Mouse (Mus musculus): ENCODE measurements around the gene Slc2a12.
A peak's percentile ranks its signal among the peaks of the same experiment; 100 is the strongest.

Gene Slc2a12

GRCm38 (mm10) chr10:22644853-22645491, at the start of gene Slc2a12:
Gene Slc2a12, plus strand, starts transcription at chr10:22645011.
- no peak for DNase-seq (ENCODE audit: low read depth, low spot score)

- no peak for DNase-seq (ENCODE audit: low read depth, low spot score)
These were observed 45.8 kb upstream of the Slc2a12 start for GRCm38 (mm10) chr10:22598908-22599480.

- DNase-seq (ENCODE audit: low read depth, low spot score) = no peak
These were observed 43.8 kb upstream of the Slc2a12 start for GRCm38 (mm10) chr10:22601046-22601445.

- DNase-seq (ENCODE audit: low read depth, low spot score) = no peak
These were observed 40.0 kb upstream of the Slc2a12 start for GRCm38 (mm10) chr10:22604801-22605200.

- no peak for DNase-seq (ENCODE audit: low read depth, low spot score)
These were observed 36.5 kb upstream of the Slc2a12 start for GRCm38 (mm10) chr10:22608273-22608672.

- peak; percentile 39 for DNase-seq (ENCODE audit: low read depth, low spot score)
These were observed 35.9 kb upstream of the Slc2a12 start for GRCm38 (mm10) chr10:22608799-22609357.

- DNase-seq (ENCODE audit: low read depth, low spot score) = no peak
These were observed 31.5 kb upstream of the Slc2a12 start for GRCm38 (mm10) chr10:22613301-22613700.

- no peak for DNase-seq (ENCODE audit: low read depth, low spot score)
These were observed 30.3 kb upstream of the Slc2a12 start for GRCm38 (mm10) chr10:22614554-22614953.

- no peak for DNase-seq (ENCODE audit: low read depth, low spot score)
These were observed 29.5 kb upstream of the Slc2a12 start for GRCm38 (mm10) chr10:22615309-22615708.

- DNase-seq (ENCODE audit: low read depth, low spot score) = no peak
These were observed 26.0 kb upstream of the Slc2a12 start for GRCm38 (mm10) chr10:22618842-22619241.

- no peak for DNase-seq (ENCODE audit: low read depth, low spot score)
These were observed 16.0 kb upstream of the Slc2a12 start for GRCm38 (mm10) chr10:22628832-22629231.

GRCm38 (mm10) chr10:22631103-22631502, 13.7 kb upstream of the Slc2a12 start:
- DNase-seq (ENCODE audit: low read depth, low spot score) = no peak

GRCm38 (mm10) chr10:22631528-22631927, 13.3 kb upstream of the Slc2a12 start:
- no peak for DNase-seq (ENCODE audit: low read depth, low spot score)

- DNase-seq (ENCODE audit: low read depth, low spot score) = no peak
These were observed 12.9 kb upstream of the Slc2a12 start for GRCm38 (mm10) chr10:22631956-22632355.

GRCm38 (mm10) chr10:22633406-22634306, 11.2 kb upstream of the Slc2a12 start:
- no peak for DNase-seq (ENCODE audit: low read depth, low spot score)

GRCm38 (mm10) chr10:22637241-22637640, 7.6 kb upstream of the Slc2a12 start:
- DNase-seq (ENCODE audit: low read depth, low spot score) = no peak

GRCm38 (mm10) chr10:22644171-22644570, 640 bp upstream of the Slc2a12 start:
- no peak for DNase-seq (ENCODE audit: low read depth, low spot score)

- no peak for DNase-seq (ENCODE audit: low read depth, low spot score)
These were observed 3.9 kb downstream of the Slc2a12 start for GRCm38 (mm10) chr10:22648702-22649101.

- no peak for DNase-seq (ENCODE audit: low read depth, low spot score)
These were observed 9.0 kb downstream of the Slc2a12 start for GRCm38 (mm10) chr10:22653820-22654219.

- DNase-seq (ENCODE audit: low read depth, low spot score) = no peak
These were observed 13.9 kb downstream of the Slc2a12 start for GRCm38 (mm10) chr10:22658534-22659385.

GRCm38 (mm10) chr10:22659386-22659725, 14.5 kb downstream of the Slc2a12 start:
- DNase-seq (ENCODE audit: low read depth, low spot score) = no peak
